Mouse (Mus musculus) liver, adult 2 months (tissue): Measurements from ENCODE around the gene Serpina3m. TPM values are rescaled to one million over a fixed set of nuclear protein-coding genes. Genes with fewer than 3 reads are reported as not detected.
"Not testable (repeated sequence)": the region's sequence is repeated elsewhere in the genome, so short reads cannot be mapped to it uniquely, and the experiment has no call there.

Source experiments
- DNase-seq: peaks from one replicate; pipeline ENCODE4 v3.0.0-alpha.2; 2011; ENCODE audit warnings: low read depth, low spot score; ENCODE audit errors: extremely low read depth
- H3K27ac ChIP-seq: fragments of 200-500 bp; replicated peaks from 2 replicates; pipeline ENCODE4 v1.5.1; 2012; ENCODE audit warnings: low read depth, mild to moderate bottlenecking, control low read depth, inconsistent platforms, low read length; ENCODE audit not compliant: insufficient read depth
- H3K27me3 ChIP-seq: fragments of 200-500 bp; 2 replicates; pipeline ENCODE4 v1.6.1; 2012; ENCODE audit warnings: mild to moderate bottlenecking, moderate library complexity, low read length, inconsistent platforms; ENCODE audit not compliant: control insufficient read depth, insufficient read depth
- H3K36me3 ChIP-seq: fragments of 200-500 bp; 2 replicates; pipeline ENCODE4 v1.6.1; 2012; ENCODE audit warnings: low read length, inconsistent platforms; ENCODE audit not compliant: control insufficient read depth, insufficient read depth
- H3K4me1 ChIP-seq: fragments of 200-500 bp; 2 replicates; pipeline ENCODE4 v1.6.1; 2011; ENCODE audit warnings: low read length; ENCODE audit not compliant: control insufficient read depth, insufficient read depth
- H3K4me3 ChIP-seq: fragments of 200-500 bp; 2 replicates; pipeline ENCODE4 v1.5.1; 2011; ENCODE audit warnings: low read depth, mild to moderate bottlenecking, control low read depth, low read length, moderate library complexity; ENCODE audit not compliant: insufficient read depth
- H3K79me2 ChIP-seq: fragments of 200-500 bp; 2 replicates; pipeline ENCODE4 v1.6.1; 2012; ENCODE audit warnings: inconsistent platforms, mild to moderate bottlenecking, low read length, moderate library complexity; ENCODE audit not compliant: control insufficient read depth, insufficient read depth
- H3K9ac ChIP-seq: fragments of 200-500 bp; 2 replicates; pipeline ENCODE4 v1.6.1; 2012; ENCODE audit warnings: low read depth, mild to moderate bottlenecking, control low read depth, inconsistent platforms, low read length
- CTCF ChIP-seq: fragments of 200-500 bp; IDR thresholded peaks from 2 replicates; pipeline ENCODE4 v1.5.1; 2011; ENCODE audit warnings: low read depth, low read length, control low read depth
- POLR2A ChIP-seq: fragments of 200-500 bp; IDR thresholded peaks from 2 replicates; pipeline ENCODE4 v1.6.1; 2011; ENCODE audit warnings: low read length, control low read depth; ENCODE audit not compliant: insufficient read depth; ENCODE audit errors: extremely low read depth
- WGBS: fragments of 180-500 bp; shearing (Covaris S2); methylation state at CpG from one replicate; pipeline ENCODE4 v1.1.7; 2018; 5-methylcytosine and 5-hydroxymethylcytosine counted together
- polyA plus RNA-seq: library from polyadenylated mRNA; depleted of rRNA; stranded (reverse); fragments of >200 nt; gene quantifications from 2 replicates; pipeline ENCODE4 v1.2.3, GENCODE M21; 2012; rRNA removed
- total RNA-seq: library from RNA; depleted of rRNA; stranded (reverse); fragments of >200 nt; gene quantifications from 2 replicates; pipeline ENCODE4 v1.2.3, GENCODE M21; 2014; rRNA removed

Serpina3m gene
- total RNA-seq (623 and 783 TPM in 2 replicates), polyA plus RNA-seq (260 and 302 TPM in 2 replicates)

DNA sequence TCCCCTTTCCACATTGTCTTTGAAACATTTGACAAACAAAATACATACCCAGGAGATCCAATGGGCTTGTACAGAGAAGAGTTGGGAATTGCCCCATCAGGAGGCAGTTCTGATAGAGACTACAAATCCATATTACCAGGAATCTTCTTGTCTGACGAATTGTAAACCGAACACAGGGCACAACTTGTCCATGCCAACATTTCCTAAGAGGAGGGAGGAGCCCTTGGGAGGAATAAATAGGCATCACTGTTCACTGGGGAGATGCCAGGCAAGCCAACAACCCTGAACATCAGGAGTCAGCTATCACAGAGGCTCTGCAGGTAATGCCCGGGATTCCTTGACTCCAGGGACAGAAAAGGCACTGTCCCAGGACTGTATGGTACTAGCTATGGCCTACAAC is at the start of gene Serpina3m, which contains the start of gene Serpina3k:
Gene Serpina3m, plus strand, starts transcription at position 261 of the 400 bp plus-strand sequence.
Gene Serpina3k, plus strand, starts transcription at position 261 of the 400 bp plus-strand sequence.
- Histone ChIP-seq H3K4me1 (peaks cover 20% of the 10 kb centered on the region), H3K36me3 (peaks cover 38% of the 10 kb centered on the region), H3K27ac (peak within 1 kb of the TSS; percentile 97), H3K4me3 (peak within 1 kb of the TSS; percentile 80), H3K9ac (peak within 1 kb of the TSS; percentile 93)
- H3K27me3 ChIP-seq, H3K79me2 ChIP-seq: not testable (repeated sequence)
- DNase-seq = peak; percentile 97
- peak; percentile 38; the same call in 1 of the 2 replicates for TF ChIP-seq POLR2A
- WGBS = 19% methylated on average over 3 of the region's 3 CpGs

DNA sequence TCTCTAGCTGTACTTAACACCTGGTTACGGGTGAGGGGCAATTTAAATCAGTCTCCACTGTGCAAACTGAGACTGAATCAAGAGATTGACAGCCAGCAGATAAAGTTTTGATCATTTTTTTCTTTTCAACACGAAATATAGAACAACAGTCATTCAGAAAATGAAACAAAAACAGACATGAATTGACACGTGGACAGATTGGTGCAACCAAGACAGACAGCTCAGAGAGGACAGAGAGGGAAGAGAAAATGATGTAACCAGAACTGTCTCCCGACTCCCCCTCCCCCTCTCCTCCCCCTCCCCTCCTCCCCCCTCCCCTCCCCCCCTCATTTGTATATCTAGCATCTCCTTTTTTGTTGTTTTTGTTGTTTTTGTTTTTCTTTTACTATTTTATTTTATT is 48.4 kb upstream of the Serpina3m start:
- DNase-seq = peak; percentile 51
- Histone ChIP-seq H3K4me3 (no peak overlapping the region), H3K27ac (peak overlapping the region; percentile 71), H3K9ac (no peak overlapping the region), H3K27me3 (no peaks in the 10 kb centered on the region), H3K4me1 (peaks cover 6% of the 10 kb centered on the region; the same call in 1 of the 2 replicates), H3K36me3 (no peaks in the 10 kb centered on the region), H3K79me2 (no peaks in the 10 kb centered on the region)
- WGBS = 24% methylated on average over 4 of the region's 4 CpGs
- TF ChIP-seq POLR2A (no peak), CTCF (no peak)

DNA sequence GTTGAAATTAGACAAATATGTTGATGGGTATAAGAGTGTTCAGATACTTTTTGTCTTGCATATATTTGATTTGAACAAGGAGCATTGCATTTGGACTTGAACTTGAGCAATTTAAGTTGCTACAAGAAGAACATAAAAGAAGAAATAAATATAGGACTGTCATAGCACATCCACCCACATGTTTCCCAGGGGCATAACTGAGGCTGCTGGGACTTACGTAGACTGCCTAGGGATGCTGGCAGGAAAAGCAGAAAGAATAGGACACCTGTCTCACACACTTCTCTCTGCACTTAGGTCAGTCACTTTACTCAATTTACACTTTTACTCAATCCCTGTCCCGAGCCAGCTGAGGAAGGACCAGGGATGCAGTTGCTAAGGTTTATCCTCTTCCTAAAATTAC is 44.3 kb upstream of the Serpina3m start:
- Histone ChIP-seq H3K4me3 (no peak overlapping the region), H3K9ac (no peak overlapping the region), H3K27ac (no peak overlapping the region), H3K4me1 (no peaks in the 10 kb centered on the region; the same call in 1 of the 2 replicates), H3K36me3 (no peaks in the 10 kb centered on the region), H3K79me2 (no peaks in the 10 kb centered on the region), H3K27me3 (no peaks in the 10 kb centered on the region)
- no peak for TF ChIP-seq CTCF
- TF ChIP-seq POLR2A = no peak
- 91% methylated on average over 2 of the region's 2 CpGs for WGBS
- no peak for DNase-seq

DNA sequence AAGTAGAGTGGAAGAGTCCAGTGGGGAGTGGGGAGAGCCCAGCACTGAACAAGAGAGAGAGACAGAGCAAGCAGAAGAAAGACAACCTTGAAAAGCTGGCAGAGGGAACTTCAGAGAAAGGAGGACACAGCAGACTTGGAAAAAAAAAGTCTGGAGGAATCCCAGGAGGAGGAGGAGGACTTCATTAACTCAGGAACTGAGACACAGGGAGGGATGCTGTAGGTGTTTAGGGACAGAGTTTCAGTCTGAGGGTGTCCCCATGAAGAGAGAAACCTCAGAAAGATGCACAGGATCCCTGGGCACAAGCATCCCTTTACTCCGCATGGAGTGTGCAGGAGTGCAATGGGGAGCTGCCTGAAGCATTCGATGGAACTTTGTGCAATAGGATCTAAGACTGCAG is 40.2 kb upstream of the Serpina3m start:
- Histone ChIP-seq H3K79me2 (no peaks in the 10 kb centered on the region), H3K27ac (no peak overlapping the region), H3K27me3 (no peaks in the 10 kb centered on the region), H3K9ac (no peak overlapping the region), H3K4me3 (no peak overlapping the region), H3K36me3 (no peaks in the 10 kb centered on the region), H3K4me1 (no peaks in the 10 kb centered on the region)
- no peak for DNase-seq
- TF ChIP-seq POLR2A (no peak), CTCF (no peak)
- WGBS = 87% methylated on average over 2 of the region's 2 CpGs

DNA sequence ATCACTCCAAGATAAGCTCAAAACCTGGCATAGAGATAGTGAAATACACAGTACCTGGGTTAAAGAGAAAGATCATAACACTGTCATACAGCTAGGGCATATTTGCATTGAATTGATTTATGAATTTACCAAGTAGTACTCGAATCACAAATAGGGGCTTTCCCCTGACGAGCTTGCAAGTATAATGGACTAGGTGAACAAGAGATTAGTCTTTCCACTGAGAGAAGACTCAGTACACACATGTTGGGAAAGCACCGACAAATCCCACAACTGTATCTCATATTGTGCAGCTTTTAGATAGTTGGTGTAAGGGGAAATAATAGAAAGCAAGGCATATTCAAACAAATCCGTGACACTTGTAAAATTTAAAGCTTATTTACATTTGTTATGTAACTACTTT is 32.3 kb upstream of the Serpina3m start:
- H3K4me1 ChIP-seq = no peaks in the 10 kb centered on the region
- H3K9ac ChIP-seq = no peak overlapping the region
- no peak for TF ChIP-seq CTCF
- TF ChIP-seq POLR2A = no peak
- H3K4me3 ChIP-seq = no peak overlapping the region
- no peaks in the 10 kb centered on the region for H3K36me3 ChIP-seq
- no peaks in the 10 kb centered on the region for H3K79me2 ChIP-seq
- DNase-seq = no peak
- no peaks in the 10 kb centered on the region for H3K27me3 ChIP-seq
- WGBS = 78% methylated on average over 4 of the region's 4 CpGs
- no peak overlapping the region for H3K27ac ChIP-seq

DNA sequence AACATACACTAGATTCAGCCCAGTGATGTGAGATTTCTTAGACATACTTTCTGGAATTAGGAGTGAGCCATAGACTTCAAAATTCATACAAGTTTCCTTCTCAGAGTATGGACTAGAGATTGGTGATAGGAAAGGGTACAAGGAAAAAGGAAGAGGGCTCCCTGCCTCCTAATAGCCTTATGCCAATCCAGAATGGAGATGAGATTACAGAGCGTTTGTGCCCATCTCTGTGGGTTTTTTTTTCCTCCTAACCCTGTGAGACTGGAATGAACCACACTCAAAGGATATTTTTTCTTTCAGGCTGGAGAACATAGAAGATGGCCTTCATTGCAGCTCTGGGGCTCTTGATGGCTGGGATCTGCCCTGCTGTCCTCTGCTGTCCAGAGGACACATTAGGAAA is 24.0 kb upstream of the Serpina3m start, which contains the start of gene Serpina3j:
Gene Serpina3j, plus strand, starts transcription at position 301 of the 400 bp plus-strand sequence.
- TF ChIP-seq POLR2A (no peak), CTCF (no peak)
- Histone ChIP-seq H3K36me3 (no peaks in the 10 kb centered on the region), H3K4me1 (no peaks in the 10 kb centered on the region), H3K27ac (no peak within 1 kb of the TSS), H3K27me3 (no peaks in the 10 kb centered on the region), H3K9ac (no peak within 1 kb of the TSS), H3K4me3 (no peak within 1 kb of the TSS), H3K79me2 (no peaks in the 10 kb centered on the region)
- no peak for DNase-seq
- 88% methylated on average over 1 of the region's 1 CpGs for WGBS
